Mouse (Mus musculus) liver, postnatal 0 days (tissue): Measurements from ENCODE around the gene Wdr4.

Source experiments
- CTCF ChIP-seq: sonication (generic); IDR thresholded peaks from 2 replicates; pipeline ENCODE4 v1.5.1; 2016; ENCODE audit warnings: antibody characterized with exemption, low read depth
- EP300 ChIP-seq: IDR thresholded peaks from 2 replicates; pipeline ENCODE4 v1.6.1; 2016; ENCODE audit warnings: antibody characterized with exemption, low read depth, mild to moderate bottlenecking

GRCm38 (mm10) chr17:31492416-31492815 is 27.4 kb downstream of the Wdr4 start:
- peak; percentile 95 for TF ChIP-seq CTCF
- TF ChIP-seq EP300 = no peak
